Mouse (Mus musculus): Measurements from ENCODE around the gene Fut2.

Gene Fut2

GRCm38 (mm10) chr7:45666161-45666560, at the start of gene Fut2:
Gene Fut2 (minus strand): TSS chr7:45666394.
- DNase-seq (ENCODE audit: low spot score), result no peak

- DNase-seq (ENCODE audit: low spot score), result peak; percentile 92
Measured at GRCm38 (mm10) chr7:45715090-45715708, 49.0 kb upstream of the Fut2 start, which contains the start of gene Rpl18. Gene Rpl18 (plus strand): TSS chr7:45715457.

DNA sequence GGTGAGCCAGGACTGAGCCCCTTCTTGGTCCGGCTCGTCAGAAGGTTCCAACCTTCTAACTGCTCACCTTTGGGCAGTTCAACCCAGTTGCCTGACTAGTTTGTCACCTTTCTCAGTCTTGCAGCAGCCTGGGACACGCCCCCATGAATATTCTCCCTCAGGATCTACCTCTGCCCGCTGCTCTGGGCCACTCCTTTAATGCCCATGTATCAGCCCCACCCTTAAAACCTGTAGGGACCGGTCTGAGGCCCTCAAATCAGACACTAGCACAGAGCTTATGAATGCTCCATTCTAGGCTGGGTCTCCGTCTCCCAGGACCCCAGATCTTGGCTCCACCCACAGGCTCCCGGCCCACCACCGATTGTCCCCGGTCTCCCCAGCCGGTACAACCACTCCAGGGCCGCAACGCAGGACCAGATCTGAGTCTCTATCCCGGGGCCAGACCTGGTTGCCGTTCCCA, 48.5 kb upstream of the Fut2 start:
- DNase-seq (ENCODE audit: low spot score), result no peak

DNA sequence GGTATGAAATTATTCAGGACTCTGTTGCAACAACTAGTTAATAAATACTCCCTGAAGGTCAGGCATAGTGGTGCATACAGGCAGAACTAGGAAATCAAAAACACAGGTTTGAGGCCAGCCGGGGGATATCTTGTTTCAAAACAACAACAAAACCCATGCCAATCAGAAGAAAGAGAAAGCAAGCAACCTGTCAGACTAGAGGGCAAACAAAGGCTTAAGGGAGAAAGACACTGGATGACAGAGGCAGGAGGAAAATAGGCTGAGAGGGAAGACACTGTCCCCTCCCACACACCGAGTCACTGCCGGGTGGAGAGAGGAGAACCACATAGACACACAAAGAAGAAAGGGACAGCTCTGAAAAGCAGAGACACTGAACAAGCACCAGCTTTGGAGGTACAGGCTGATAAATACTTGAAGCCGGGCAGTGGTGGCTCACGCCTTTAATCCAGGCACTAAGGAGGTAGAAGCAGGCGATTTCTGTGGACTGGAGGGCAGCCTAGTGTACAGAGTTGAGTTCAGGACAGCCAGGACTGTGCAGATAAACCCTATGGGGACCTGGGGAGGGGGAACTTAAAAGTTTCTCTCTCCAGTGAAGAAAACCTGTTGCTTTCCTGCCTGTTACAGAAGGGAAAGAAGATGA, 47.8 kb upstream of the Fut2 start:
- no peak for DNase-seq (ENCODE audit: low spot score)

DNA sequence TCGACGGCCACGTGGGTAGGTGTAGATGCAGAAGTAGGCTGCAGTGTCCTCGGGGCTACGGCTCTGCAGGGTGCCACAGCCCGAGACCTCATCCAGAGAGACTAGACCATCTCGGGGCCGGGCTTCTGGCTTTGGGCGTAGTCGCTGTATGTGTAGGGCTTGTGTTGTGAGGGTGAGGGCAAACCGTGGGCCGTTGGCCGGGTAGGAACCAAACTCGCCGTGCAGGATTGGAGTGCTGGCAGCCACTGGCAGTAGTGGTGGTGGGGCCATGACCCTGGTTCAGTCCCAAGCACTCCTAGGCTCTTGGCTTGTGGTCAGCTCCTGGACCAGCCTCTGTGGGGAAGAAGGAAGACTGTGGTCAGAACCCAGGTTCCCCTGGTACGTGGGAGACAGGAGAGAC, 47.2 kb upstream of the Fut2 start:
- no peak for DNase-seq (ENCODE audit: low spot score)

GRCm38 (mm10) chr7:45712022-45712757, 46.0 kb upstream of the Fut2 start:
- DNase-seq (ENCODE audit: low spot score), result no peak

DNA sequence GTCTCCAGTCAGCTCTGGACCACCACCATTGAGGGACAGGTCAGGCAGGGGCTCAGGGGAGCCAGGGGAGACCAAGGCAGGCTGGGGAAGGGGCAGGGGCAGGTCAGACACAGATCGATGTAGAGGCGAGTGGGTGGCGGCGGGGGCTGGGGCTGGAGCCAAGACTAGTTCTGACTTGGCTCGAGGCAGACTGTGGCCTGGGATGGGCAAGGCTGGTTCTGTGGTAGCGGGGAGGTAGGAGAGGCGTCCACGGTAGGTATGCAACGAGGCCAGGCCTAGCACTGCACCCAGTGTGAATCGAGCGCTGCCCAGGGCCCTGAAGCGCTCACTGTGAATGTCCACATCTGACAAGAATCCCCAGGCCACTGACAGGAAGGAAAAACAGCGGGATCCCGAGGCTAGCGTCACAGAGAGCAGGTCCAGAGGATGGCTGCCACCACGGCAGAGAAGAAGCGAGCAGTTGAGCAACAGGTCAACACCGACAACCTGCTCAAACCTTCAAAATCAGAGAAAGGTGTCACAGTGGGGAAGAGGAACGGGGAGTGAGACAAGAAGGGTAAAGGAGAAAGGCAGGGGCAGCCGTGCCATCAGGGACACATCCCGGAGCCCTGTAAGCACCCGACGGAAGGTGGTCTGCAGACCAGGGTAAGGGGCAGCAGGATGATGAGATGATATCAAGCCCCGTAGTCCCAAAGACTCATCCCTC, 45.3 kb upstream of the Fut2 start:
- DNase-seq (ENCODE audit: low spot score), result no peak

- no peak for DNase-seq (ENCODE audit: low spot score)
Measured at GRCm38 (mm10) chr7:45710477-45711191, 44.4 kb upstream of the Fut2 start.

DNA sequence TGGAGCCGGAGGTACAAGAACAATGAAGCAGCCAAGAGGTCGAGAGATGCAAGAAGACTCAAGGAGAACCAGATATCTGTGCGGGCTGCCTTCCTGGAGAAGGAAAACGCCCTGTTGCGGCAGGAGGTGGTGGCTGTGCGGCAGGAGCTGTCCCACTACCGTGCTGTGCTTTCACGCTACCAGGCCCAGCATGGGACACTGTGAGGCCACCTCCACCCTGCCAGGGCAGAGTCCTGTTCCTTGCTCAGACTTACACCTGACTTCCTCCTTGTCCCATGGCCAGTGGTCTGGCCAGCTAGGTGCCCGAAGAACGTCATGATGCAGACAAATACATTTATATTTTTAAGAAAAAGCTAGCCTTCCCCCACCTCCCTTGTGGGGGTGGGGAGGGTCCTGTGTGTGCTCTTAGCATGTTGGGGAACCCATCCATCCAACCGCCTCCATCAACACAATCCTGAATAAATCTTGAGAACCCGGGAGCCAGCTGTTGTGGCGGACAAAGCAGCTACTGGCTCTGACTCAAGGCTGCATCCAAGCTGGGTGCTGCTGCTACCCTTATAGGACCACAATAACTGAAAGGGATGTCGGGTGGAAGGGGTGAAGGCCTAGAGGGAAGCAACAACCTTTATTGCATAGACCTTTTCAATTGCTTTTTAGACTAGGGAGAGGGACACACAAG, 43.6 kb upstream of the Fut2 start:
- no peak for DNase-seq (ENCODE audit: low spot score)

DNA sequence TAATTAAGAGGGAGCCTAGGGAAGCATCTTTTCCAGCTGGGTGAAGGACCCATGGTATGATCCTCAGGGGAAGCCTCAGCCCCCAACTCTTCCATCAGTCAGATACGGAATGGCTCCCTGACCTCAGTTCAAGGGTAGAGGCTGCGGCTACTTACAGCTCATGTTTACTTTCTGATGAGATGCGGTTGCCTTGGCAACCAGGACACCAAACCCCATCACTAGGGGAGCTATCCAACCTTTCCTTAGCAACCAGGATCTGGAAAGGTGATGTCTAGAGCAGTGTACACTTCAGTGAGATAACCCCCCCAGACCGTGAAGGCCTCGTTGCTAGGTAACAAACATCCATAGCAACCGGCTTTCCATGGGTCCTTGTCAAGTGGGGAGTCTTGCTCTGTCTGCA, 42.8 kb upstream of the Fut2 start:
- no peak for DNase-seq (ENCODE audit: low spot score)

- DNase-seq (ENCODE audit: low spot score), result no peak
Measured at GRCm38 (mm10) chr7:45708221-45708761, 42.1 kb upstream of the Fut2 start.

DNA sequence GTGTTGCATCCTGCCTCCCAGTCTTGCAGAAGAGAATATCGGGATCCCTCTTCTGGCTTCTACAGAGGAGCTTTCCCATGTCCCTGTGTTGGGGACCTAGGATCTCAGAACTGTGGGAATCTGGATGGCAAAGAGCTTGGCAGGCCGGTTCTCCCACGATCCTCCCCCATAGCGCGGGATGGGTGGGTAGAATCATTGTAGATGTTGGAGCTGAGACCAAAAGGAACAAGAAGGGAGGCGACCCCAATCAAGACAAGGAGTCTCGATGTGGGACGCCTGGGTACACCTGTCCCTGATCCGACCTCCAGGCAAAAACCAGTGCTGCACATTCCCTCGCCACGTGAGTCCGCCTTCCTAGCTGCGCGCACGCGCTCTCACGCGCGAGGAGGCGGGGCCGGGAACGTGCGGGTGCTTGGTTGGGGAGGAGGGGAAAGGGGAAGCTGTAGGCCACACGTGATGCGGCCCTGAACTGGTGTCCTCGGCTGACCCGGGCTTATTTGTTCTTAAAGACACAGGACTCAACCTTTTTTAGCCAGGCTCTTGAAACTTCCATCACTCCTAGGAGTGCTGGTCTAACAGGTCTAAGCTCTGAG, 41.3 kb upstream of the Fut2 start:
- DNase-seq (ENCODE audit: low spot score), result peak; percentile 92

DNA sequence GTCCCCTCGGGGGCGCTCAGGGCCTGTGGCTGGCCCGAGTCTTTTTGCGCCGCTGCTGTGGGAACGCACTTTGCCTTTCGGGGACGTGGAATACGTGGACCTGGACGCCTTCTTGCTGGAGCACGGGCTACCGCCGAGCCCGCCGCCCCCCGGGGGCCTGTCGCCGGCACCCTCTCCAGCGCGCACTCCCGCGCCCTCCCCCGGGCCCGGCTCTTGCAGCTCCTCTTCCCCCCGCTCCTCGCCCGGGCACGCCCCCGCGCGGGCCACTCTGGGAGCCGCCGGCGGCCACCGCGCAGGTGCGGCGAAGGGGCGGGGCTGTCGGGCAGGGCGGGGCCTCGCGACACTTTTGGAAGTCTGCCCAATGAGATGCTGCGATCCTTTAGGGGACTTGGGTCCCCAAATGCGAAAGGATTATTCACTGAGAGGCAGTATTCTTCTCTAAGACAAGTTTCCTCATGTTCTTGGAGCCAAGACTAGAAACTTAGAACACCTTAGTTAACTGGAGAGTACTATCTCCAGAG, 40.6 kb upstream of the Fut2 start:
- DNase-seq (ENCODE audit: low spot score), result peak; percentile 81

DNA sequence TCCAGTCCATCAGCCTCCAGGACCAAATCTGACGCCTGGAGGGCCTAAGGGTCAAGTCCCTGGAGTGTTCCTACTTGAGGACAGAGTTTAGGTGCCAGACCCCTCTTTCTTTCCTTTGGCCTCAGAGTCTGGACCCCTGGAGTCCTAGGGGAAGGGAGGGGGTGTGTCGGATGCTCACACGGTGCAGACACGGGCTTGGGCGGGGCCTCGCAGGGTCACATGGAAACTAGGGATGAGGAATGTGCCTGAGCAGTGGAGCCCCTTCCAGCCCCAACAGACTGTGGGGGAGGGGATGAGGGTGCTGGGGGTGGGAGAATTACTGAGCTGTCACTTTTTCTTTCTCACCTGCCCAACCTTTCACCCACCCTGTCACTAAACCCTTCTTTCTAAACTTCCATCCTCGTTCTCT, 39.7 kb upstream of the Fut2 start:
- no peak for DNase-seq (ENCODE audit: low spot score)

DNA sequence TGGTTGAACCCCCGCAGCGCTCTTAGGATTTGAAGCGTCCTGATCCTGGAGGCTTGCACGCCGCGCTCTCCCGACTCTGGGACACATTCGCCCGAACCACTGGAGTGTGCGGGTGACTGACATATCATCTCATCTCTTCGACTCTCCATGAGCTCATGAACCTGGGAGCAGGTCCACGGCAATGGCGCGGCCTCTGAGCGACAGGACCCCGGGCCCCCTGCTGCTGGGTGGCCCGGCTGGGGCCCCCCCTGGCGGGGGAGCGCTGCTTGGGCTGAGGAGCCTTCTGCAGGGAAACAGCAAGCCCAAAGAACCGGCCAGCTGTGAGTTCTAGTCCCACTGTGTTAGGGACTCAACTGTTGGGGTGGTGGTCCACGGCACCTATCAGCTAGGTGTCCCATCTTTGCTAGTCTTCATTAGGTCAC, 39.3 kb upstream of the Fut2 start:
- DNase-seq (ENCODE audit: low spot score), result no peak

DNA sequence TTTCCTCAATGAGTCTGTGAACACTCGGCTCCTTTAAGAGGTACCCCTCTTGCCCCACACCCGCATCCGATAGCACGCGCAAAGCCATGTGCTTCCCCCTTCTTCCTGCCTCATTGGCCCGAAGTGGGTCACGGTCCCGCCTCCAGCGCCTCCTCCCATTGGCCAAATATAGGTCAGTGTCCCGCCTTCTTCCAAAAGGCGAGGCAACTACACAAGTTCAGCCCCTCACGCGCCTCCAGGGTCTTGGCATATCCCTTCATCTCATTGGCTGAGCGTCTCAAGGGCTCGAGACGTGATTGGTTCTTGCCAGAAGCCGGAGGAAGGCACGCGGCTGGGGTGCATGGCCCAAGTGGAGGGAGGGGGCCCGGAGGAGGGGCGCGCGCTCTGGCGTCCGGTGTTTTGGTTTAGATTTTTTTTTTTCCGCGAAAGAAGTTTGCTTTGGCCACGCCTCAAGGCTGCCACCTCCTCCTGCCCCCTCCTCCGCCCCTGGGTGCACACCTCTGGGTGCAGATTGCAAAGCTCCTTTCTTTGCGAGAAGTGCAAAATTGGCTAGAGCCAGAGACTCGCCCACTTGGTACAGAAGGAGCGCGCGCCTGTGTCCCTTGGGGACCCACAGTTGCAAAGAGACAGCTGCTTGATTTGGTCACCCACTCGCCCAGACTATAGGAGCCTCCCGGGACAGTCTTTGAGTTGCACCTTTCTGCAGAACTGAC, 38.7 kb upstream of the Fut2 start, which contains the start of gene Dbp:
TSS of gene Dbp (plus strand) at position 359 of the 713 bp plus-strand sequence.
- peak; percentile 90 for DNase-seq (ENCODE audit: low spot score)

GRCm38 (mm10) chr7:45704046-45704559, 37.9 kb upstream of the Fut2 start:
- no peak for DNase-seq (ENCODE audit: low spot score)

- DNase-seq (ENCODE audit: low spot score), result no peak
Measured at GRCm38 (mm10) chr7:45703521-45704033, 37.4 kb upstream of the Fut2 start.

Measured in ovary, postnatal 10 days (tissue).